Mouse (Mus musculus): ENCODE measurements at regions not wholly inside any gene's neighbourhood (a gene's known extent, or its start where the extent isn't known, plus 50 kb on each side); places are given as distances from the start of the nearest gene placed in this dataset.

- peak; percentile 29 to 55 for DNase-seq (ENCODE audit: low spot score in 2 of 2)
Measured at GRCm38 (mm10) chr17:82731561-82731960, 483.5 kb upstream of the Pkdcc start.

- DNase-seq (ENCODE audit: low spot score in 2 of 2), result no peak
Measured at GRCm38 (mm10) chr17:82742445-82742844, 472.6 kb upstream of the Pkdcc start.

- DNase-seq (ENCODE audit: low spot score in 2 of 2), result no peak
Measured at GRCm38 (mm10) chr17:82757400-82757799, 457.7 kb upstream of the Pkdcc start.

GRCm38 (mm10) chr17:82779096-82779495 is 436.0 kb upstream of the Pkdcc start:
- no peak for DNase-seq (ENCODE audit: low spot score in 2 of 2)

- DNase-seq (ENCODE audit: low spot score in 2 of 2), result no peak
Measured at GRCm38 (mm10) chr17:82822129-82822528, 393.0 kb upstream of the Pkdcc start.

- DNase-seq (ENCODE audit: low spot score in 2 of 2), result no peak
Measured at GRCm38 (mm10) chr17:82824057-82824456, 391.0 kb upstream of the Pkdcc start.

GRCm38 (mm10) chr17:82824619-82825018 is 390.5 kb upstream of the Pkdcc start:
- DNase-seq (ENCODE audit: low spot score in 2 of 2), result no peak

GRCm38 (mm10) chr17:82827170-82827569 is 387.9 kb upstream of the Pkdcc start:
- DNase-seq (ENCODE audit: low spot score in 2 of 2), result no peak

- no peak for DNase-seq (ENCODE audit: low spot score in 2 of 2)
Measured at GRCm38 (mm10) chr17:82827841-82828240, 387.3 kb upstream of the Pkdcc start.

- DNase-seq (ENCODE audit: low spot score in 2 of 2), result no peak
Measured at GRCm38 (mm10) chr17:82828434-82828997, 386.6 kb upstream of the Pkdcc start.

GRCm38 (mm10) chr17:82829415-82829814 is 385.7 kb upstream of the Pkdcc start:
- no peak for DNase-seq (ENCODE audit: low spot score in 2 of 2)

GRCm38 (mm10) chr17:82834177-82834576 is 380.9 kb upstream of the Pkdcc start:
- DNase-seq (ENCODE audit: low spot score in 2 of 2), result no peak

- DNase-seq (ENCODE audit: low spot score in 2 of 2), result no peak
Measured at GRCm38 (mm10) chr17:82836115-82836514, 379.0 kb upstream of the Pkdcc start.

- DNase-seq (ENCODE audit: low spot score in 2 of 2), result no peak
Measured at GRCm38 (mm10) chr17:82846776-82847494, 368.2 kb upstream of the Pkdcc start.

- DNase-seq (ENCODE audit: low spot score in 2 of 2), result peak; percentile 85
Measured at GRCm38 (mm10) chr17:82857199-82858147, 357.6 kb upstream of the Pkdcc start.

- DNase-seq (ENCODE audit: low spot score in 2 of 2), result no peak
Measured at GRCm38 (mm10) chr17:82860391-82860790, 354.7 kb upstream of the Pkdcc start.

- DNase-seq (ENCODE audit: low spot score in 2 of 2), result no peak
Measured at GRCm38 (mm10) chr17:82860966-82861365, 354.1 kb upstream of the Pkdcc start.

GRCm38 (mm10) chr17:82877131-82877530 is 338.0 kb upstream of the Pkdcc start:
- no peak for DNase-seq (ENCODE audit: low spot score in 2 of 2)

GRCm38 (mm10) chr17:82900602-82901001 is 314.5 kb upstream of the Pkdcc start:
- no peak for DNase-seq (ENCODE audit: low spot score in 2 of 2)

GRCm38 (mm10) chr17:82901098-82901891 is 313.8 kb upstream of the Pkdcc start:
- DNase-seq (ENCODE audit: low spot score in 2 of 2), result peak; percentile 8 to 19

GRCm38 (mm10) chr17:82904961-82905360 is 310.1 kb upstream of the Pkdcc start:
- DNase-seq (ENCODE audit: low spot score in 2 of 2), result no peak
